Mouse (Mus musculus) stomach, embryonic 14.5 days (tissue): Measurements from ENCODE around the gene Asic4. TPM values are rescaled to one million over a fixed set of nuclear protein-coding genes. Genes with fewer than 3 reads are reported as not detected.

Experiments
- ATAC-seq: fragments of 200-750 bp; cut with Nextera tagmentation; 2 replicates; pipeline ENCODE4 v1.8.0; 2017; ENCODE audit warnings: low read depth, moderate TSS enrichment; ENCODE audit not compliant: insufficient number of reproducible peaks, insufficient read depth, low FRiP score
- H3K27ac ChIP-seq: fragments of 300-500 bp; sonication (generic); 2 replicates; pipeline ENCODE4 v1.5.1; 2014; ENCODE audit warnings: mild to moderate bottlenecking, low read length, moderate library complexity, mixed read lengths
- H3K27me3 ChIP-seq: fragments of 300-500 bp; sonication (generic); 2 replicates; pipeline ENCODE4 v1.6.1; 2014; ENCODE audit warnings: low read length, control low read depth, mixed read lengths; ENCODE audit not compliant: control insufficient read depth, insufficient read depth
- H3K36me3 ChIP-seq: fragments of 300-500 bp; sonication (generic); 2 replicates; pipeline ENCODE4 v1.6.1; 2014; ENCODE audit warnings: mild to moderate bottlenecking, control low read depth, low read length, moderate library complexity, mixed read lengths; ENCODE audit not compliant: control insufficient read depth, insufficient read depth
- H3K4me1 ChIP-seq: fragments of 300-500 bp; sonication (generic); 2 replicates; pipeline ENCODE4 v1.6.1; 2014; ENCODE audit warnings: low read length, control low read depth, mixed read lengths; ENCODE audit not compliant: control insufficient read depth, insufficient read depth
- H3K4me2 ChIP-seq: fragments of 300-500 bp; sonication (generic); replicated peaks from 2 replicates; pipeline ENCODE4 v1.6.1; 2014; ENCODE audit warnings: low read depth, low read length, control low read depth
- H3K4me3 ChIP-seq: fragments of 300-500 bp; sonication (generic); 2 replicates; pipeline ENCODE4 v1.5.1; 2014; ENCODE audit warnings: low read depth, low read length, control low read depth
- H3K9ac ChIP-seq: fragments of 300-500 bp; sonication (generic); replicated peaks from 2 replicates; pipeline ENCODE4 v1.6.1; 2014; ENCODE audit warnings: low read depth, mild to moderate bottlenecking, control low read depth, low read length, moderate library complexity, mixed read lengths
- H3K9me3 ChIP-seq: fragments of 300-500 bp; sonication (generic); 2 replicates; pipeline ENCODE4 v1.6.1; 2016; ENCODE audit warnings: low read depth, low read length, control low read depth; ENCODE audit not compliant: control insufficient read depth
- WGBS: fragments of 180-500 bp; shearing (Covaris S2); extraction: QIAGEN DNeasy Blood & Tissue Kit; methylation state at CpG from one replicate; pipeline ENCODE4 v1.1.7; 2014; 5-methylcytosine and 5-hydroxymethylcytosine counted together
- polyA plus RNA-seq: library from polyadenylated mRNA; unstranded; fragments of >200 nt; fragmentation: Nextera tagmentation; extraction: Ambion mirVana; gene quantifications from 2 replicates; pipeline ENCODE4 v1.2.1, GENCODE M21; 2014

Asic4 gene
- 0.16 and 0.25 TPM in 2 replicates for polyA plus RNA-seq

DNA sequence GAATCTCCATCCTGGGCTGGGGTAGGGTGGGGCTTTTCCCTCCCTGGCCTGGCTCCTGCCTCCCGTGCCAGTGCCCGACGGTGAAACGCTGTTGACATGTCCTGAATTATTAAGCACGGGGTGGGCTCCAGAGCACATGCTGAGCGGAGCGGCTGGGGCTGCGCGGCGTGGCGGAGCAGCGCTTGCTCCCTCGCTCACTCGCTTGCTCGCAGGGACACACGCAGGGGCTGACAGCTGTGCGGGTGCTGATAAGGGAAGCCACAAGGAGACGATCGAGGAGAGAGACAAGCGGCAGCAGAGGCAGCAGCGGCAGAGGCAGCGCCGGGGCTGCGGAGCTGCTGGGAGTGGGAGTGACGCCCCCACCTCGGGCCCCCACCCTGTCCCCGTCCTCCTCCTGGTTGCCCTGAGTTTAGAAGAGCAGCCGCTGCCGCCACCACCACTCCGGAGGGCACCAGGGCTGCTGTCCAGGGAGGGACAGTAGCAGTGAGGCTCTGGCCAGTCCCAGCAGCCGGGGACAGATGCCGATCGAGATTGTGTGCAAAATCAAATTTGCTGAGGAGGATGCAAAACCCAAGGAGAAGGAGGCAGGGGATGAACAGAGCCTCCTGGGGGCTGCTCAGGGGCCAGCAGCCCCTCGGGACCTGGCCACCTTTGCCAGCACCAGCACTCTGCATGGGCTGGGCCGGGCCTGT, at the start of gene Asic4:
Asic4 (plus strand) TSS at position 123 of the 692 bp plus-strand sequence.
- Histone ChIP-seq H3K27ac (no peak within 1 kb of the TSS), H3K27me3 (peaks cover 33% of the 10 kb centered on the region), H3K9me3 (no peaks in the 10 kb centered on the region), H3K4me2 (peak within 1 kb of the TSS; percentile 46), H3K4me1 (peaks cover 43% of the 10 kb centered on the region), H3K9ac (0 out of 2 replicates have a peak within 1 kb of the TSS, but pooled peaks have one; percentile 6), H3K36me3 (no peaks in the 10 kb centered on the region), H3K4me3 (peak within 1 kb of the TSS; percentile 21; the same call in 1 of the 2 replicates)
- whole genome bisulfite sequencing: 3% methylated on average over 32 of the region's 35 CpGs
- no peak for ATAC-seq

DNA sequence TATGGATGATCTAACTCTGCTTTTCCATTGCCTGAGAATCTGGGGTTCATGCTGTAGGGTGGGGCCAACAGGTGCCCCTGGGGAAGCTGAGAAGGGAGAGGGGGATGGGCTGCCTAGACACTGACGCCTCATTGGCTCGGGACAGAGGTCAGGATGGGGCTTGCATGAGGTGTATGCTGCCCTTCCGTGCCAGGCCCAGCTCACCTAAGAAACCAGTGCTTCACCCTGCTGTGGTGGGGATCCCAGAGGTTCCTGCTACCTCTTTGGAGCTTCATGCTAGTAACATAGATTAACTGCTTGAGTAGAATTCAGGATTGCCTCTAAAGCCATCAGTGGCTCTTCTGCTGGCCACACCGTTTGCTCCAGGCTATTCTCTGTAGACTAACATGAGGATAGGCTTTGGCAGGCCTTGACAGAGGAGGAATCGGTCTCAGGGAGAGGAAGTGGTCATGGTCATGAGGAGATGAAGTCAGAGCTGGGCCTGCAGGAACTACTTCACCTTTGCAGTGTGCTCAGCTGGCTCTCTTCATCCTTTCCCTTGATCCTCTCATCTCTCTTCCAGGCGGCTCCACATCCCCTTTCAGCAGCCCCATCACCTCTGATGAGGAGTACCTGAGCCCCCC, 49.6 kb upstream of the Asic4 start:
- Histone ChIP-seq H3K4me1 (peaks cover 25% of the 10 kb centered on the region), H3K4me2 (peak overlapping the region; percentile 42), H3K36me3 (peaks cover 17% of the 10 kb centered on the region), H3K4me3 (peak overlapping the region; percentile 16), H3K9me3 (no peaks in the 10 kb centered on the region), H3K27me3 (no peaks in the 10 kb centered on the region), H3K9ac (peak overlapping the region; percentile 18; the same call in 1 of the 2 replicates), H3K27ac (peak overlapping the region; percentile 88)
- ATAC-seq: no peak
- 28% methylated on average over 6 of the region's 6 CpGs for WGBS

DNA sequence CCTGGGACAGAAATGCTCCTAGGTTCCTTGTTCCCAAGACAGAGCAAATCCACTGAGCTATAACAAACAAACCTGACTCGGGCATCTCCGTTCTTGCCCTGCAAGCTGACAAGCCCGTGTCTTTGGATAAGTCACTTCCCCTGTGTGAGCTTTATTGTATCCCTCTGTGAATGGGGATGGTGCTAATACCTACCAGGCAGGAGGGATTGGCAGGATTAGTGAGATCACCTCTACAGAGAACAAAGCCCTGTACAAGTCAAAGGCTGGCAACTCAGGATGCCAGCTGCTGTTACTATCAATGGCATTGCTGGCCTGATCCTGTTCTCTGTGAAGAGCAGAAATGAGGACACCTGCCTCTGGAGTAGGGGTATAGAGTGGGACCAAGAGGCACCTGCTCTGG, 44.7 kb upstream of the Asic4 start:
- no peaks in the 10 kb centered on the region for H3K9me3 ChIP-seq
- H3K27me3 ChIP-seq: no peaks in the 10 kb centered on the region
- H3K4me1 ChIP-seq: peaks cover 2% of the 10 kb centered on the region; the same call in 1 of the 2 replicates
- no peak overlapping the region for H3K9ac ChIP-seq
- ATAC-seq: no peak
- peaks cover 23% of the 10 kb centered on the region for H3K36me3 ChIP-seq
- WGBS: 80% methylated on average over 3 of the region's 3 CpGs
- H3K27ac ChIP-seq: no peak overlapping the region
- no peak overlapping the region for H3K4me2 ChIP-seq
- no peak overlapping the region for H3K4me3 ChIP-seq

DNA sequence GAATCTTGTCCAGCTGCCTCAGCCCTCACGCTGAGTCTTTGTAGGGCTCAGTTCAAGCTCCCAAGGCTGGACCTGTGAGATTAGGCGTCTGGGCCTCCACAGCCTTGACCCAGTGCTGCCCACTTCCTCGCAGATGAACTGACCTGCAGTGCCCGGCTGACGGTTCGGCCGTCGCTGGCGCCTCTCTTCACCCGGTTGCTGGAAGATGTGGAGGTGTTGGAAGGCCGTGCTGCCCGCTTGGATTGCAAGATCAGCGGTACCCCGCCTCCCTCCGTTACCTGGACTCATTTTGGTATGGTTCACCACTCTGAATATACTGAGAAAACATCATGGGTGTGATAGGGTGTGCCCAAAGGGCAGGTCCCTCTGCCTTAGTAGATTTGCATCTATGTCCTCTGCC, 44.1 kb upstream of the Asic4 start:
- H3K9ac ChIP-seq: no peak overlapping the region
- H3K27me3 ChIP-seq: no peaks in the 10 kb centered on the region
- 92% methylated on average over 15 of the region's 15 CpGs for WGBS
- peaks cover 22% of the 10 kb centered on the region for H3K36me3 ChIP-seq
- no peak overlapping the region for H3K27ac ChIP-seq
- H3K9me3 ChIP-seq: no peaks in the 10 kb centered on the region
- H3K4me3 ChIP-seq: no peak overlapping the region
- no peak for ATAC-seq
- no peaks in the 10 kb centered on the region for H3K4me1 ChIP-seq
- no peak overlapping the region for H3K4me2 ChIP-seq

DNA sequence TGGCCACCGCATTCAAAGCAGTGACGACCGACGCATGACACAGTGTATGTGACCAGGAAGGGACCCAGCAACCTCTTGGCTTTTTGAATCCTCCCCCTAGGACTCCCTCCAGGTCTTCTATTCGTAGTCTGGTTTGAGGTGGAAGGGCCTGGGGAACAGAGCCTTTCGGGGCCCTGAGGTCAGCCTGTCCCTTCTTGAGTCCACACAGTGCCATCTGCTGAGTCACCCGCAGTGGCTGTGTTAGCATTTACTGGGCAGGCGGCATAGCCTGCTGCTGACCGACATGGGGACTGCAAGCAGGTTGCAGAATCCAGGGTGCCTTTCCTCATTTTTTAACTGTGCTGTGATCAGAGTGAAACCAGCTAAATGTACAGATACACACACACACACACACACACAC, 43.2 kb upstream of the Asic4 start:
- Histone ChIP-seq H3K27ac (no peak overlapping the region), H3K27me3 (no peaks in the 10 kb centered on the region), H3K9ac (no peak overlapping the region), H3K4me1 (no peaks in the 10 kb centered on the region), H3K4me3 (no peak overlapping the region), H3K4me2 (no peak overlapping the region), H3K36me3 (peaks cover 18% of the 10 kb centered on the region), H3K9me3 (no peaks in the 10 kb centered on the region)
- 93% methylated on average over 9 of the region's 9 CpGs for WGBS
- ATAC-seq: no peak

DNA sequence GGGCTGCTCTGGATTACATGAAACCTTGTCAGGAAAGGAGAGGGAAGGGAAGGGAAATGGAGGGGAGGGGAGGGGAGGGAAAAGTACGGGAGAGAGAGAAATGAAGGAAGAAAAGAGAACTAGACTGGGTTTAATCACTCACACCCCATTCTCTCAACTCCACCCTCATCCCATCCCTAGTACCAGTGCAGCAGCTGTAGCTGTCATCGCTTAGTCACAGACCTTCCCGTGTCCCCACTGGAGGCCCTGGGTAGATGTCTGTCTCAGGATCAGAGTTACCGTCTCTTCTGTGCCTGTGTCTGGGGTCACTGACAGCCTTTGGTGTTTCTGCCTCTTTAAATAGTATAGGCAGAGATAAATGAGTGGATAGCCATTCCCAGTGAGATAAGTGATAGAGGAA, 42.0 kb upstream of the Asic4 start:
- Histone ChIP-seq H3K36me3 (peaks cover 10% of the 10 kb centered on the region), H3K27ac (no peak overlapping the region), H3K9me3 (no peaks in the 10 kb centered on the region), H3K4me3 (no peak overlapping the region), H3K4me1 (no peaks in the 10 kb centered on the region), H3K4me2 (no peak overlapping the region), H3K27me3 (no peaks in the 10 kb centered on the region), H3K9ac (no peak overlapping the region)
- no peak for ATAC-seq
- WGBS: 70% methylated on average over 4 of the region's 4 CpGs

DNA sequence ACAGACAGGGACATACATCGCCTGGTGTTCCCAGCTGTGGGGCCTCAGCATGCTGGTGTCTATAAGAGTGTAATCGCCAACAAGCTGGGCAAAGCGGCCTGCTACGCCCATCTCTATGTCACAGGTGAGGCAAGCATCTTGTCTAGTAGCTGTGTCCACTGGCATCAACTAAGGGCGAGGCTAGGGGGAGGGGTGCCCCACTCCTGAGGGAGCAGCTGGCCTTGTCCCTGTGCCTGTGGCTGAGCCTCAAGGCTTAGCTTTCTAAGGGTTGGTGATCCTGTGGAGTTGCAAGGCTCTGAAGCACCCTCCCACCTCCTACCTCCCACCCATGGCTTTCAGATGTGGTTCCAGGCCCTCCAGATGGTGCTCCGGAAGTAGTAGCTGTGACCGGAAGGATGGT, 40.3 kb upstream of the Asic4 start:
- no peak overlapping the region for H3K27ac ChIP-seq
- 91% methylated on average over 7 of the region's 7 CpGs for WGBS
- H3K4me3 ChIP-seq: no peak overlapping the region
- no peak for ATAC-seq
- no peak overlapping the region for H3K4me2 ChIP-seq
- H3K9me3 ChIP-seq: no peaks in the 10 kb centered on the region
- no peaks in the 10 kb centered on the region for H3K27me3 ChIP-seq
- peaks cover 6% of the 10 kb centered on the region for H3K36me3 ChIP-seq
- no peak overlapping the region for H3K9ac ChIP-seq
- H3K4me1 ChIP-seq: no peaks in the 10 kb centered on the region

DNA sequence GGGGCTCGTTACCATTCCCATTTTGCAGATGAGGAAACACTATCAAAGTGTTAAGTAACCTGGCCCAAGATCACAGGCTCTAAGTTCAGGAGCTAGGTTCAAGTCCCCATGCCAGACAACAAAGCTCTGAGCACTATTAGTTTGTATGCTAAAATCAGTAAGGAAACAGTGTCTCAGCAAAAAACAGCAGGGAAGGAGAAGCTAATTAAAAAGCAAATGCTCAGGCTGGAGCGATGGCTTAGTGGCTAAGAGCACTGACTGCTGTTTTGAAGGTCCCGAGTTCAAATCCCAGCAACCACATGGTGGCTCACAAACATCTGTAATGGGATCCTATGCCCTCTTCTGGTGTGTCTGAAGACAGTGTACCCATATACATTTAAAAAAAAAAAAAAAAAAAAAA, 38.0 kb upstream of the Asic4 start:
- H3K4me3 ChIP-seq: no peak overlapping the region
- WGBS: 95% methylated on average over 3 of the region's 3 CpGs
- no peaks in the 10 kb centered on the region for H3K9me3 ChIP-seq
- H3K4me2 ChIP-seq: no peak overlapping the region
- H3K9ac ChIP-seq: no peak overlapping the region
- H3K36me3 ChIP-seq: no peaks in the 10 kb centered on the region; the same call in 1 of the 2 replicates
- no peaks in the 10 kb centered on the region for H3K4me1 ChIP-seq
- no peaks in the 10 kb centered on the region for H3K27me3 ChIP-seq
- ATAC-seq: no peak
- no peak overlapping the region for H3K27ac ChIP-seq
